Mouse (Mus musculus): ENCODE data around the gene Nptn. TPM values are rescaled to one million over a fixed set of nuclear protein-coding genes. Genes with fewer than 3 reads are reported as not detected.
A peak's percentile ranks its signal among the peaks of the same experiment; 100 is the strongest.
"Not testable (repeated sequence)": the region's sequence is repeated elsewhere in the genome, so short reads cannot be mapped to it uniquely, and the experiment has no call there.

The Nptn gene
- polyA plus RNA-seq, 1 experiment from 2014 or later = 124 TPM

- WGBS = 87% methylated on average over 6 of the region's 6 CpGs
These were observed 31.1 kb upstream of the Nptn start for GRCm38 (mm10) chr9:58550928-58551327.

DNA sequence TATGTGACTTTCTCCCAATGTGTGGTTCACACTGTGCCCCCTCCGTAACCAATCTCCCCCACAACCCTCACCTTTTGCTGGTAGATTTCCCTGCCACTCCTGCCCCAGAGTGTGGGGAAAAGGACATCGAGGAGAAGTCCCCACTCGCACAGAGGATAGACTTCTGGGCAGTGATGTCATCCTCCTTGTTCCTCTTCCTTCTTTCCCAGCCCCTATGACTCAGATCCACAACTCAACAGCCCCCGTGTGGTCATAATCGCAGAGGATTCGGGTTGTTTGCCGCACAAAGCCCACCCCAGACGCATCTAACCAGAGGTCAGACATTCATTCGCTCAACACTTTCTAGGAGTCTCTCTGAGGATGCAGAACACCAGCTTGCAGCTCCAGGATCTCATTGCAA lies 30.0 kb upstream of the Nptn start:
- Histone ChIP-seq H3K36me3 (no peaks in the 10 kb centered on the region), H3K4me1 (peaks cover 53% of the 10 kb centered on the region), H3K4me2 (no peak overlapping the region), H3K27ac (no peak overlapping the region), H3K27me3 (no peaks in the 10 kb centered on the region), H3K9ac (no peak overlapping the region), H3K4me3 (no peak overlapping the region), H3K9me3 (no peaks in the 10 kb centered on the region)
- no peak for ATAC-seq (ENCODE audit: insufficient number of reproducible peaks, low FRiP score, low TSS enrichment, low read depth)
- 81% methylated on average over 9 of the region's 9 CpGs for WGBS

More at GRCm38 (mm10) chr9:58550928-58551327, 31.1 kb upstream of the Nptn start:
- Histone ChIP-seq H3K4me2 (no peak overlapping the region), H3K27ac (no peak overlapping the region), H3K36me3 (no peaks in the 10 kb centered on the region), H3K4me1 (peaks cover 52% of the 10 kb centered on the region), H3K4me3 (no peak overlapping the region), H3K27me3 (no peaks in the 10 kb centered on the region), H3K9me3 (no peaks in the 10 kb centered on the region), H3K9ac (no peak overlapping the region)
- no peak for ATAC-seq (ENCODE audit: insufficient number of reproducible peaks, low FRiP score, low TSS enrichment, low read depth)

- Histone ChIP-seq H3K4me2 (peak overlapping the region; percentile 68), H3K9ac (peak overlapping the region; percentile 96), H3K27ac (peak overlapping the region; percentile 97), H3K9me3 (no peaks in the 10 kb centered on the region), H3K36me3 (no peaks in the 10 kb centered on the region), H3K4me1 (peaks cover 43% of the 10 kb centered on the region), H3K4me3 (peak overlapping the region; percentile 84), H3K27me3 (no peaks in the 10 kb centered on the region)
- 9% methylated on average over 23 of the region's 23 CpGs for WGBS
- ATAC-seq (ENCODE audit: insufficient number of reproducible peaks, low FRiP score, low TSS enrichment, low read depth) = peak; percentile 12; the same call in 1 of the 2 replicates
These were observed 27.8 kb upstream of the Nptn start for GRCm38 (mm10) chr9:58554056-58554907.

DNA sequence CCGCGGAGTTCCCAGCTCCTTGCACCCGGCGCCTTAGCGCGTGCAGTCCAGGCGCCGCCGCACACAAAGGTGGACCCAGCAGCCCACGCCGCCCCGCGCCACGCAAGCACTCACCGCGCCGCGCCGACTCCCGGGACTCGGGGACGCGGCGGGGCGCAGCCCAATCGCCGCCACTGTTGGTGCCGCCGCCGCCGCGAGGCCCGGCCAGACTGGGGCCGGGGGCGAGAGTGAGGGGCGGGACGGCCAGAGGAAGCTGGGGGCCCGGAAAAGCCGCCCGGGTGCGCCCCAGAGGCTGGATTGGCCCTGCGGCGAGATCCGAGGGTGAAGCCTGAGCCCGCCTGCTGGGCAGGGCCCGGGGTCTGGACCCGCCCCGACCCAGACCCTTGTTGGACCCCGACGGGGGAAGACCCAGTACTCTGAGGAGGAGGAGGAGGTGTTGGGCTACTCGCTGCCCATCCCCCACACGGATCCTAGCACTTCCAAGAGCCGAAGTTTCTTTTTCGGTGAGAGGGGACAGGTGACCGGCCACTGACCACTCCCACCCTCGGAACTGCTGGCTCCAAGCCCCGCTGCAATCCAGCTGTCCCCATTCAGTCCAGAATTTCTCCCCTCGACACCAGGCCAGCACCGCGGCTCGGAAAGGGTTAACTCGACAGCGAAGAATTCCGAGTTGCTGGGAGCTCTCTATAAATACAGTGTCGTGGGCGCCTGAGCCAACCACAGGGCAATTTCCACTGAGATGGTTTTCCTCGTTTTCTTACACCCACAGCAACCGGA lies 26.9 kb upstream of the Nptn start, which contains the start of gene Cd276:
Gene Cd276 (minus strand): TSS at position 530 of the 777 bp plus-strand sequence.
- under 1% methylated on average over 66 of the region's 68 CpGs for WGBS
- Histone ChIP-seq H3K4me2 (peak within 1 kb of the TSS; percentile 68), H3K27me3 (no peaks in the 10 kb centered on the region), H3K27ac (peak within 1 kb of the TSS; percentile 97), H3K9ac (peak within 1 kb of the TSS; percentile 96), H3K9me3 (no peaks in the 10 kb centered on the region), H3K4me1 (peaks cover 36% of the 10 kb centered on the region), H3K4me3 (peak within 1 kb of the TSS; percentile 84), H3K36me3 (no peaks in the 10 kb centered on the region)
- peak; percentile 72 for ATAC-seq (ENCODE audit: insufficient number of reproducible peaks, low FRiP score, low TSS enrichment, low read depth)

- H3K27me3 ChIP-seq = no peaks in the 10 kb centered on the region
- H3K9me3 ChIP-seq = no peaks in the 10 kb centered on the region
- H3K4me3 ChIP-seq = peak overlapping the region; percentile 84
- H3K4me2 ChIP-seq = peak overlapping the region; percentile 68
- no peak overlapping the region; the same call in 1 of the 2 replicates for H3K9ac ChIP-seq
- H3K27ac ChIP-seq = peak overlapping the region; percentile 97
- no peak for ATAC-seq (ENCODE audit: insufficient number of reproducible peaks, low FRiP score, low TSS enrichment, low read depth)
- no peaks in the 10 kb centered on the region for H3K36me3 ChIP-seq
- H3K4me1 ChIP-seq = peaks cover 34% of the 10 kb centered on the region
- 17% methylated on average over 9 of the region's 9 CpGs for WGBS
These were observed 26.2 kb upstream of the Nptn start for GRCm38 (mm10) chr9:58555685-58556414.

GRCm38 (mm10) chr9:58556627-58557026 lies 25.4 kb upstream of the Nptn start:
- 68% methylated on average over 7 of the region's 7 CpGs for WGBS
- H3K4me1 ChIP-seq = peaks cover 32% of the 10 kb centered on the region
- ATAC-seq (ENCODE audit: insufficient number of reproducible peaks, low FRiP score, low TSS enrichment, low read depth) = no peak
- no peaks in the 10 kb centered on the region for H3K27me3 ChIP-seq
- no peak overlapping the region for H3K9ac ChIP-seq
- no peak overlapping the region for H3K27ac ChIP-seq
- H3K9me3 ChIP-seq = no peaks in the 10 kb centered on the region
- H3K36me3 ChIP-seq = no peaks in the 10 kb centered on the region
- no peak overlapping the region for H3K4me3 ChIP-seq
- H3K4me2 ChIP-seq = no peak overlapping the region

GRCm38 (mm10) chr9:58557457-58558455 lies 24.3 kb upstream of the Nptn start:
- Histone ChIP-seq H3K27me3 (no peaks in the 10 kb centered on the region), H3K9ac (no peak overlapping the region), H3K36me3 (no peaks in the 10 kb centered on the region), H3K27ac (no peak overlapping the region), H3K4me1 (peaks cover 28% of the 10 kb centered on the region), H3K9me3 (no peaks in the 10 kb centered on the region), H3K4me2 (no peak overlapping the region), H3K4me3 (no peak overlapping the region)
- no peak for ATAC-seq (ENCODE audit: insufficient number of reproducible peaks, low FRiP score, low TSS enrichment, low read depth)
- WGBS = 63% methylated on average over 3 of the region's 3 CpGs

DNA sequence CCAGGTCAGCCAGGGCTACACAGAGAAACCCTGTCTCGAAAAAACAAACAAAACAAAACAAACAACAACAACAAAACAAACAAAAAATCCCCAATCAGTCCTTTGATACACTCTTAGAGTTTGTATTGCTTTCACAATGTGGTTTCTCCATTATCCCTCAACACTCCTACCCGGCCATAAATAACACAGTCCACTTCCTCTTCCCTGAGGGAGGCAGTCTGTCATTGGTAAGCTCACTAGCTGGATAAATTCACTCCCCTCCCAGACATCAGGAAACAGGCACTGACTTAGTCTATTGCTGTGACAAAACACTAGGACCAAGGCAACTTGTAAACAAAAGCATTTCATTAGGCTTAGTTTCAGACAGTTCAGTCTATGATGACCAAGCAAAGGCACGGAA lies 21.8 kb upstream of the Nptn start:
- H3K27ac ChIP-seq = no peak overlapping the region
- WGBS = 56% methylated on average over 3 of the region's 3 CpGs

DNA sequence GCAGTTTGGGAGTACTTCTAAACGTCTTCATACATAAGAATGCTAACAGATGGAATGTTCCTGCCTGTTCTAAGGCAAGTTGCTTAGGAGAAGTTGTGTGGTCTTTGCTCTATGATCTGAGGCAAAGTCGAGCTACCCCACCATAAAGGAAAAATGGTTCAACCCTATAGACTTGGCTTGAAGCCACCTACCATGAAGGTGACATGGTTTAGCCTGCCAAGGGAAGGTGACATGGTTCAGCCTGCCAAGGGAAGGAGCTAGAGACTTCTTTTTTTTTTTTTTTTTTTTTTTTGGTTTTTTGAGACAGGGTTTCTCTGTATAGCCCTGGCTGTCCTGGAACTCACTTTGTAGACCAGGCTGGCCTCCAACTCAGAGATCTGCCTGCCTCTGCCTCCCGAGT lies 16.1 kb upstream of the Nptn start:
- not testable (repeated sequence) for ATAC-seq (ENCODE audit: insufficient number of reproducible peaks, low FRiP score, low TSS enrichment, low read depth); H3K36me3 ChIP-seq
- 69% methylated on average over 3 of the region's 3 CpGs for WGBS

More for the DNA sequence above, 21.8 kb upstream of the Nptn start:
- no peak for ATAC-seq (ENCODE audit: insufficient number of reproducible peaks, low FRiP score, low TSS enrichment, low read depth)
- no peaks in the 10 kb centered on the region for H3K27me3 ChIP-seq
- peaks cover 15% of the 10 kb centered on the region for H3K4me1 ChIP-seq
- no peak overlapping the region for H3K9ac ChIP-seq
- H3K4me2 ChIP-seq = no peak overlapping the region
- H3K4me3 ChIP-seq = no peak overlapping the region
- no peaks in the 10 kb centered on the region for H3K9me3 ChIP-seq
- H3K36me3 ChIP-seq = no peaks in the 10 kb centered on the region

DNA sequence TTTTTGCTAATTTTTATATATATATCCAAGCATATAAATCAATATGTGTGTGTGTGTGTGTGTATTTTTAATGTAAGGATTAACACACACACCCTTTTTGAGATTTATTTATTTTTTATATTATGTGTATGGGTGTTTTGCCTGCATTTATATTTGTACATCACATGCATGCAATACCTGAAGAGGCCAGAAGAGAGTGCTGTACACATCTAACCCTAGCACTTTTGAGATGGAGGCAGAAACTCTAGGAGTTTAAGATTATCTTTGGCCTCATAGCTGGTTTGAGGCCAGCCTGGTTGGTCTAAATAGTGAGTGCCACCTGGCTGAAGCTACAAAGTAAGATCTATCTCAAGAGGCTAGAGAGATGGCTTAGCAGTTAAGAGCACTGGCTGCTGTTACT lies 14.4 kb upstream of the Nptn start:
- ATAC-seq (ENCODE audit: insufficient number of reproducible peaks, low FRiP score, low TSS enrichment, low read depth) = no peak
- Histone ChIP-seq H3K27ac (no peak overlapping the region), H3K27me3 (no peaks in the 10 kb centered on the region), H3K4me3 (no peak overlapping the region), H3K36me3 (no peaks in the 10 kb centered on the region), H3K4me1 (no peaks in the 10 kb centered on the region), H3K4me2 (no peak overlapping the region), H3K9me3 (no peaks in the 10 kb centered on the region), H3K9ac (no peak overlapping the region)

More for the DNA sequence above, 16.1 kb upstream of the Nptn start:
- not testable (repeated sequence) for H3K4me1 ChIP-seq, H3K4me3 ChIP-seq, H3K27me3 ChIP-seq, H3K4me2 ChIP-seq, H3K27ac ChIP-seq, H3K9ac ChIP-seq, H3K9me3 ChIP-seq

DNA sequence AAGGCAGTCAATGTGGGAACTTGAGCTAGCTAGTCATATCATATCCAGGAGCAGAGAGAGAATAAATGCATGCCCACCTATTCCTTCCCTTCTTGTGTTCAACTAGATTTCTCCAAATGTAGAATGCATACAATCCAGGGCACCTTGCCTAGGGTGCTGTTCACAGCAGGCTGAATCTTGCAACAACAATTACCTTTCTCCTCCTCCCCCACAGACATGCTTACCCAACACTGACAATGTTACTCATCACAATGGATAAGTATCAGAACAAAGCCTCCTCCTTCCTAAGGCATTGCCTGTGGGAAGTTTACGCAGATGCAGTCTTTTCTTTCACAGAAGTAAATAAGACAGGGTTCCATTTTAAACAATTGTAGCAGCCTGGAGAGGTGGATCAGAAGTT lies 11.0 kb upstream of the Nptn start:
- H3K27ac ChIP-seq = no peak overlapping the region
- H3K4me1 ChIP-seq = no peaks in the 10 kb centered on the region
- H3K9ac ChIP-seq = no peak overlapping the region
- H3K4me2 ChIP-seq = no peak overlapping the region
- no peak overlapping the region for H3K4me3 ChIP-seq
- 97% methylated on average over 1 of the region's 1 CpGs for WGBS
- H3K27me3 ChIP-seq = no peaks in the 10 kb centered on the region
- no peak for ATAC-seq (ENCODE audit: insufficient number of reproducible peaks, low FRiP score, low TSS enrichment, low read depth)
- H3K36me3 ChIP-seq = no peaks in the 10 kb centered on the region
- no peaks in the 10 kb centered on the region for H3K9me3 ChIP-seq

All from limb, embryonic 15.5 days (tissue).